Mouse (Mus musculus): ENCODE measurements around the gene Mtus2.
A peak's percentile ranks its signal among the peaks of the same experiment; 100 is the strongest.

DNA sequence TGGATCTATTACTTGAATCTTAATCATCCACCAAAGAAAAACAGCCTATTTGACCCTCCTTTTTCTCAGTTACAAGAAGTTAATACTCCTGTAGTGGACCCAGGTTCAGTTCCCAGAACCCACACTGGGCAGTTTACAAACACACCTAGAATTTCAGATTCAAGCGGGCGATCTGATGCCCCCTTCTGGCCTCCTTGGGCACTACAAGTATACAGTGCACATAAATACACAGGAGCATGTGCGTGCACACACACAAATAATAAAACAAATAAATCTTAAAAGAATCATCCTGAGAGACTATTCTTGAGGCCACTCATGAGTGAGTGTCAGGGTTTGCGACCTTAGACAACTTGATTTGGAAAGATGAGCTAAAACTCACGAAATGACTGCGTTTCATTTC, 150.2 kb downstream of the Mtus2 start:
- peak; percentile 18; the same call in 1 of the 2 replicates for TF ChIP-seq CTCF (IDR thresholded peaks at IDR 0.05; ENCODE audit: borderline replicate concordance, insufficient read depth, low read depth, low read length)
- no peak for TF ChIP-seq POLR2A (IDR thresholded peaks at IDR 0.05; ENCODE audit: borderline replicate concordance, insufficient read depth, low read length)
